Mouse (Mus musculus) CD4-positive, CD25-positive, alpha-beta regulatory T cell, adult 2 months (primary cell): ENCODE measurements around the gene Sox6.
A peak's percentile ranks its signal among the peaks of the same experiment; 100 is the strongest.

ENCODE experiments used
- DNase-seq: peaks from one replicate; pipeline ENCODE4 v3.0.0-alpha.2; 2012; ENCODE audit warnings: low read depth, low spot score

Sox6 gene

DNA sequence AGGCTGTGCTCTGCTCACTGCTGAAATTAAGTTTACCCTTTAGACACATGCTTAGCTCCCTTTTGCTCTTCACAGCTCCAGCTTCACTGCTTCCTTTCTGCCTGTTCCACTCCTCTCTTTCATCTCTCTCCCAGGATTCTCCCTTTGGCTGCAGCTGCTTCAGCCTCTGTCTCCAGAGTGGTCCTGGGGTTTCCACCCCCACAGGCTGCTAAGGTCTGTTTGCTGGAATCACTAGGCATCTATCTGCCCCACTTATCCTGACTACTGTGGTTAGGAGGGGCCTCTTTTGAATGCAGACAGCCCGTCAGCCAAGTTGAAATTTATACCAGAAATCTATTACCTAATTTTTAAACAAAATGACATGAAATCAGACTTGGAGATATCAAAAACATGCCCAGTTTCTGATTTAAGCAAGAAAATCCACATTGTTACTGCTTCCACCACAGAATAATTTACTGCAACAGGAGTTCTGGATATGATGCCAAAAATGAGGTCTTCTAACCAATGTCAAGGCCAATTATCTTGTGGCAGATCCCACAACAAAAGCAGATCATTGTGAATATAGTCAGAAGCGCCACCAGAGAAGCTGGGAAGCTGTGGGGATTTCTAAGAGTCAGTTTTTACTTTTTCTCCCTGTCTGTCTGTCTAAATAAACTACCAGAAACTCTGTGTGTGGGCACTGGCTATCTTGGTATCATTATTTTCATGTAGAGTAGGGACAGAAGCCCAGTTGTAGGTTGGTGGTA is 552.8 kb downstream of the Sox6 start:
- no peak for DNase-seq

GRCm38 (mm10) chr7:115477763-115478162 is 560.8 kb downstream of the Sox6 start:
- no peak for DNase-seq

DNA sequence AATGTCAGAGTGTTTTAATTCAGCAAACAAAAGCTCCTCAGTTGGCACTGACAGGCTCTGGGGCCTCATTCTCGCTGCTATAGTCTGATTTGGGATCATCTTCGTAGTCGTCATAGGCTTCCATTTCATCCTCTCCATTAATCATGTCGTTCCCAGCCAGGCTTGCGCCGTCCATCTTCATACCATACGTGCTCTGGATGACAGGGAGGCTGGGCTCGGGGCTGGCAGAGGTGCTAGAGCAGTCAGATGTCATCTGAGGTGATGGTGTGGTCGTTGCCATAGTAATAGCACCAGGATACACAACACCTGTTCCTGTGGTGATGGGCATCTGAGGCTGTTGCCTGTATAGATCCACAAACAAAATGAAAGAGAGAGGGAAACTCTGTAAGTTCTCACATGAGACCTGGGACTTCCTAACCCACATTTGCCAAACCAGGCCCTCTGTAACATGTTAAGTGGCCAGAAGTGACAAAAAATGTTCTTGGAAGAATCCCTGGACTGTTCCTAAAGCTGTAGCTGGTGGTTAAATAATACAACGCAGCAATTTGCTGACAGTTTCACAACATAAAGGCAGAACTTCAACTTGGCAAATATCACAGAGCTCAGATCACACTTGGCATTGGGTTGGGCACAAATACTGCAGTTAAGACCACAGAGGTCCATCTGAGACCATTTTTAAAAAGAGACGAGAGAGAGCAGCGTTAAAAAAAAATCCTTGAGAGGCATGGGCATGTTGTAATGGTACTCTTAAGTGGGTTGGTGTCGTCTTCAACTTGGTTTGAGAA is 561.5 kb downstream of the Sox6 start:
- no peak for DNase-seq

- DNase-seq: no peak
Observed at GRCm38 (mm10) chr7:115475176-115475575, 563.4 kb downstream of the Sox6 start.

GRCm38 (mm10) chr7:115474115-115474514 is 564.5 kb downstream of the Sox6 start:
- no peak for DNase-seq

DNA sequence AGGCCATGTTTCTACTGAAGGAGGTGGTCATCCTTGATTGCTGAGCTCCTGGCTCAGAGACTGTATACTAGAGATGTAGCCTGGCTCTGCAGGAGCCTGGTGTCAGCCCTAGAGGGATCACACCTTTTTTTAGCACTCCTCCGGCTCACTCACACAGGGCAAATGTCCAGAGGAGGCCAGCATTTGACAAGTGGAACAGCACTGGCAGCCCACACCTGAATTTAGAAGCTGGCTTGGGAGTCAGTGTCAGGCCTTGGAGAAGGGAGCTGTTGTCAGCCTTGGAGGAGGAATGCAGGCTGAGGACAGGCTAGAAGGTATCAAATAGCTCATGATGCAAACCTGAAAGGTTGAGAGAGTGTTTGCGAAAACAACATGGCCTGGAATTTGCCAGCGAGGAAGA is 565.7 kb downstream of the Sox6 start:
- no peak for DNase-seq

DNA sequence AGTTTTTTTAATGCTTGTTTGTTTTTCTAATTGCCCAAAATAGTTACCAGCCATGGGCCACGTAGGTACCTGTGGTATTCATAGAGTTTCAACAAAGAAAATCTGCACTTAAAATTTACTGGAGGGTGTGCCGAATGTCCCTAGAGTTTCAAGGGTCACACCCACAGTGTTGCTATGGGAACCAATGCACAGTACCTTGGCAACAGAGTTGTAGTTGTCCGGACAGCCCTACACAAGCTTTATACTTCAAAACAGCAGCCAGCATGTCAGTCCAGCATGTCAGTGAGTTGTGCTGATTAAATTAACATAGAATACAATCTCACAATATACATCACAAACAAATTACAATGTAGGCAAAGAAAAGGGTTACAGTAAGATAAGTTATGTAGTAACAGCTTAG is 567.1 kb downstream of the Sox6 start:
- DNase-seq: no peak

DNA sequence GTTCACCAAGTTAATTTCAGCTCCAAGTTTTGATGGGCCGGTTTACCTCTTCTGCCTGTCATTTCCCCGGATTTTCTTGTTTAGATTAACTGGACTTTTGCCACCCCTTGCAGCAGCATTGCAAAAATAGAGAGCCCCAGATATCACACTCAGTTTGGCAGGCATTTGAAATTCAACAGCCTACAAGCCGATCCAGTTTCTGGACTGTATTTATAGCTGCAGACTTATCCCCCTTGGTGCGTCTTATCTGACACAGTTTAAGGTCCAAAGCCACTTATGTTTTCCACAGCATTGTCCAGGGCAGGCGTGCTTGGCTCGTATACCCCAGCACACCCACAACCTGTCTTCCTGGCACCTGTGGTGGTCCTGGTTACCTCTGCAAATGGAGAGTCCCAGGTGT is 571.8 kb downstream of the Sox6 start:
- no peak for DNase-seq

DNA sequence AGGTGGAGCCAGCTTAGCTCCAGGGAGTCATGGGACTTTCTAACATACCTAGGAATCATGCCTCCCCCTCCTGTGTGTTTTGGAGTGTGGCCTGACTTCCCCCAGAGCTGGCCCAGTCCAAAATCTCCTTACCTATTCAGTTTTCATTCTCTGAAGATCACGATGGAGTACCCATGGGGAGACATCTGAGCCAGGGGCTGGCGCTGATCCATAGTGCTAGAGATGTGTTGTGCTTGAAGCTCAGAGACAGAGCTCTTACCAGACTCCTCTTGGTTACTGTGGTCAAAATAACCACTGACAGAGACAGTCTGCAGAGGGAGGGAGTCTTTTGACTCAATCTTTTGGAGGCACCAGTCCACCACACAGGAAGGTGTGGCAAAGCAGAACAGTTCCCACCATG is 575.2 kb downstream of the Sox6 start:
- DNase-seq: no peak

DNA sequence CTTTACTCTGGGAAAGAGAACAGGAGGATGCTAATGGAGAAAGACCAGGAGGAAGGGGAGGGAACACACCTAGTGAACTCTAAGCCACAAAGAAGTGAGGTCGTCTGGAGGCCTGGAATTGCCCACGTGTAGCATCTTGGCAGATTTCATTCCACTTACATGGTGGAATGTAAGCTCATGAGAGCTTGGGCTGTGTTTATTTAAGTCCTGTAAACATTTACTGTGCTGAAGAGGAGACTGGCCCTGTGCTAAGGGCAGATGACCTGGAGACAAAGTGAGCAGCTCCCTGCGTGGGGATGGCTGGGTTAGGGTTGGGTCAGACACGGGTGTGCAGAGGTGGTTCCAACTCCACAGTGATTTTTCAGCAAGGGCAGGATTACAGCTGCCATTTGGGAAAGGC is 576.3 kb downstream of the Sox6 start:
- DNase-seq: no peak

DNA sequence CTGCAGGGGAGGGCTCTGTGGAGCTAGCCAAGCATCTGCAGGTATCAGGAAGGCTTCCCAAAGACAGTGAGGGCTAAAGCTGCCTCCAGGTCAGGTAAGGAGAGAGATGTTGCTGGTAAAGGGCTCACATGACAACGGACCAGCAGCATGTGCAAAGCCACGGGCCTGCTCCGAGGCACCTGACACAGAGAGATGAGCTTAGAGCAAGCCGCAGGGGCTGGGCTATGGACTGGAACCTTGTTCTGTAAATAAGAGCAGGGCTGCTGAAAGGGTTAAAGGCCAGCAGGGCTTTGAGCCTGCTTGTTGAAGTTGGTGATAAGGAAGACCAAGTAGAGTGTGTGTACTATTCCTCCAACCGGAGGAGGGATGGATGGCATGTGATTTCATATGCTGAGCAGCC is 583.6 kb downstream of the Sox6 start:
- DNase-seq: no peak

GRCm38 (mm10) chr7:115453713-115454073 is 584.9 kb downstream of the Sox6 start:
- no peak for DNase-seq

GRCm38 (mm10) chr7:115453042-115453712 is 585.4 kb downstream of the Sox6 start:
- DNase-seq: peak; percentile 31

- DNase-seq: no peak
Observed at GRCm38 (mm10) chr7:115450431-115451195, 588.0 kb downstream of the Sox6 start.

DNA sequence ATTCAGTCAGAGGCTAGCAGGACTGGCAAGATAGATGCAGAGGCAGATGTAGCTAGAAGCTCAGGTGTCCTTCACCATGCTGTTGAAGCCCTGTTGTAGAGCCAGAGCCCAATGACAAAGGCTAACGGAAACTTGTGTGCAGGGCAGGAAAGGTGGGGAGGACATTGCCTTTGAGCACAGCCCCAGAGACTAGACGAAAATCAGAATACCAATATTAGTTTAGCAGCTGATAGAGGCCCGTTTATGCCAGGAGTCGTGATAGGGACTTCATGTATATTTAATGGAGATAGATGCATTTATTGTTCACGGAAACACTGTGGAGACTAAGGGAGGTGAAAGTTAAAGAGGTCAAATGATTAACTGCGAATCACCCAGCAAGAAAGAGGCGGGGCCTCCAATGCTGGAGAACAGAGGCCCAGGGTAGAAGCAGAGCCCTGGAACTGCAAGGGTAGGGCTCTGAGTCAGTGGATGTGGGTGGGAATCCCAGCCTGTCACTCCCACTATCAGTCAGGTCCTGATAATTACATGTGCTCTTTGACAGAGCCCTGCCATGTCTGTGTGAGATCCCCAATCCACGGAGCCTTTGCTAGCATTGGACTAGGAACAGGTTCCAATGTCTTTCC is 590.1 kb downstream of the Sox6 start:
- DNase-seq: no peak

DNA sequence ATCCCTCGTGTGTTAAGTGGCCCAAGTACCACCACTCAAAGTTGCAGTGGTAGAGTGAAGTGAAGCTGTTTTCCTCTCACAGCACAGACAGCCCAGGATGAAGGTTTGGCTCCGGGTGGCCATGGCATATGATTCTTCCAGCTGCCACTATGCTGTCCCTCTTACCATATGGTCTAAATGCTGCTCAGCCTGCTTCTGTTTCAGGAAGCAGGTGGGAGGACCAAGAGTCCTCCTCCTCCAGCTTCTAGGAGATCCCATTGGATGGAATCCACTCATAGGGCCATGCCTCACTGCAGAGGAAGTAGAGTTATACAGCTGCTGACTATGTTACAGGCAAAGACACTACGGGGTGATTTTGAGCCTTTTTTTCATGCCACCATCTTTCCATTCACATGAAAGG is 591.5 kb downstream of the Sox6 start:
- no peak for DNase-seq

GRCm38 (mm10) chr7:115446481-115447016 is 592.0 kb downstream of the Sox6 start:
- no peak for DNase-seq

DNA sequence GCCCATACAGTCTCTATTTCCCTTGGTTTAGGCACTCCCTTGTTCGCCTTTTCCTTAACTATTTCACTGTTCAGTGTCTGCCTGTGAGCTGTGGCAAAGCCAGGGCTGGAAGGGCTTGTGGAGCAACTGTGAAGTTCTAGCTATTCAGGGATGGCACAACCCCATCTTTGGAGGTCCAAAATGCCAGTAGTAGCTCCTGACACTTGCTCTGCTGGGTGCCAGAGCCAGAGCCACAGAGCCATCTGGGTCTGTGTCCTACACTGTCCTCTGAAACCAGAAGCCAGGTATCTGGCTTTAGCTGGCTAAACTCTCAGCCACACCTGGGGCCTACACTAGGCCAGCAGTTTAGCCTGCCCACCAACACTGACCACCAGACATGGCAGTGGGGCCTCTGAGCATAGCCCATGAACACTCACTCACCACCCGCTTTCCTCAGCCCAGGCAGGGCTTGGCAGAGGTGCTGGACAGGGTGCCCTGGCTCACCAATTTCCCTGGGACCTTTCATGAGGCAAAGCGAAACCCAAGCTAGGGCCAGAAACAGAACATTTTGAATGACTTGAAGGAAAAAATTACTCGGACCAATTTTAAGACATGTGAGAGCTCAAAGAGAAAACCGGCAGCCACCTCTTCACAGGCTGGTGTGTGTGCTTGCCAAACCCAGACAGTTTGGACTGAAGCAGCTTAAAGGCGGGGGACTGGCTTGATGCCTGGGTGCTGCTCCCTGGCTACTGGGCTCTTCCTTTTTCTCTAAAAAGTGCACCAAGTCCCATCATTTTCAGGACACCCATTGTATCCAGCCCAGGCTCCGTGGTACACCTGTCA is 612.2 kb downstream of the Sox6 start:
- no peak for DNase-seq

DNA sequence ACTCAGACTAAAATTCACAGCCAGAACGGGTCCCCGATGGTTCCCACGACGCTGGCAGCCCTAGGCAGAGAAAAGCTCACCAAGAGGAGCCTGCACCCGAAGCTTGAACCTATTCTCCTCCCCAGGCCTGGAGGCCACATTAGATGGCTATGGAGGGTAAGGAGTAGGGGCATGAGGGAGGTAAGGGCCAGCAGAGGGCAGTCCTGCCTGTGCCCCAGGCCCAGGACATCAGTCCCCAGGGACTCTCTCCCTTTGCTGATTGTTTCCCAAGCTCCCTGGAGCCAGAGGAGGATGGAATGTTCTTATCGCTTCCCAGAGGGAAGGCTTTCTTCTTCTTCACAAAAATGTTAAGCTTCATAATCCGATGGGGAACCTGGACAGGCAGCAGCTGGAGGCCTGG is 615.8 kb downstream of the Sox6 start:
- DNase-seq: no peak

DNA sequence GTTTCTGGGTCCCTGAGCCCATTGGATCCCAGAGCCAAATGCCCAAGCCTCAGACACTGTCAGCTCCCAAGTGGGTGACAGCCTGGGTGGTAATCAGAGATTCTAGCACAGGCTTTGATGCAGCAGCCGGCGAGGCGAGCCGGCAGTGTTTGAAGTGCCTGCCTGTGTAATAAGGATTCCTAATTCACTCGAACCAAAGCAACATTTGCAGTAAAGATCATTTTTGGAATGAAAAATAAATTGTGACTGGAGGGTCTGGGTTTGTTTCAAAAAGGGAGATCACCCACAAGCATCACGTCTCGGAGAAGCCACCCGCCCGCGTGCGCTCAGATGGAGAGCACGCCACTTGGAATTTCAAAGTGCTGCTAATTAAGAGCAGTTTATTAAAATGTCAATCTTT is 617.6 kb downstream of the Sox6 start:
- no peak for DNase-seq
